Mouse (Mus musculus) lung, postnatal 0 days (tissue): ENCODE data around the gene Elovl7.

Source experiments
- CTCF ChIP-seq: IDR thresholded peaks from 2 replicates; pipeline ENCODE4 v1.5.1; 2016; ENCODE audit warnings: antibody characterized with exemption, mild to moderate bottlenecking
- EP300 ChIP-seq: IDR thresholded peaks from 2 replicates; pipeline ENCODE4 v1.6.1; 2016; ENCODE audit warnings: antibody characterized with exemption, mild to moderate bottlenecking, control low read depth

DNA sequence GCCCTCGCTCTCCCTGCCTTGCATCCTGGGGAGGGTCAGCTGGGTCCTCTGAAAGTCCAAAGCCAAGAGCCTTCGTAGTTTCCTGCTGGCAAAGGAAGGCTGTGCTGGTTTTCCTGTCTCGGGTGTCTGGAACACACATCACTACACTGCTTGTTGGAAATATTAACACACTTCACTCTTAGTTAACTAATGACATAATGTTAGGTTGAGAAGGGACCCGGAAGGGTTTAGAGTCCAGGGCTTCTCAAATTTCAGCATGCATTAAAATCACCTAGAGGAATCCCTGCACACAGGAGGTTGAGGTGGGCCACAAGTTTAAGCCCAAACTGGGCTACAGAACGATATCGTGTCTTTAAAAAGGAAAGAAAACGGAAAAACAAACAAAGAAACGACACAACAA is 58.1 kb downstream of the Elovl7 start:
- no peak for TF ChIP-seq EP300
- no peak for TF ChIP-seq CTCF
